Mouse (Mus musculus) liver, embryonic 16.5 days (tissue): ENCODE data around the gene Ets1. TPM values are rescaled to one million over a fixed set of nuclear protein-coding genes. Genes with fewer than 3 reads are reported as not detected.
A peak's percentile ranks its signal among the peaks of the same experiment; 100 is the strongest.

Experiments
- ATAC-seq: fragments of 200-750 bp; cut with Nextera tagmentation; 2 replicates; pipeline ENCODE4 v1.8.0; 2017; ENCODE audit warnings: low read depth, mild to moderate bottlenecking, moderate number of reproducible peaks, moderate library complexity
- H3K27ac ChIP-seq: fragments of 300-500 bp; sonication (generic); 2 replicates; pipeline ENCODE4 v1.5.1; 2014; ENCODE audit warnings: mild to moderate bottlenecking, low read length
- H3K27me3 ChIP-seq: fragments of 300-500 bp; sonication (generic); 2 replicates; pipeline ENCODE4 v1.6.1; 2014; ENCODE audit warnings: low read depth, low read length, mixed read lengths; ENCODE audit not compliant: control insufficient read depth, insufficient read depth
- H3K36me3 ChIP-seq: fragments of 300-500 bp; sonication (generic); 2 replicates; pipeline ENCODE4 v1.6.1; 2014; ENCODE audit warnings: mild to moderate bottlenecking; ENCODE audit not compliant: control insufficient read depth, insufficient read depth
- H3K4me1 ChIP-seq: fragments of 300-500 bp; sonication (generic); 2 replicates; pipeline ENCODE4 v1.6.1; 2014; ENCODE audit warnings: low read depth, low read length, mixed read lengths; ENCODE audit not compliant: control insufficient read depth
- H3K4me2 ChIP-seq: fragments of 300-500 bp; sonication (generic); 2 replicates; pipeline ENCODE4 v1.6.1; 2014; ENCODE audit warnings: low read depth, low read length, mixed read lengths
- H3K4me3 ChIP-seq: fragments of 300-500 bp; sonication (generic); 2 replicates; pipeline ENCODE4 v1.5.1; 2014; ENCODE audit warnings: low read depth, mild to moderate bottlenecking, low read length
- H3K9ac ChIP-seq: fragments of 300-500 bp; sonication (generic); 2 replicates; pipeline ENCODE4 v1.6.1; 2014; ENCODE audit warnings: low read depth, low read length
- H3K9me3 ChIP-seq: fragments of 300-500 bp; sonication (generic); replicated peaks from 2 replicates; pipeline ENCODE4 v1.6.1; 2016; ENCODE audit warnings: low read length; ENCODE audit not compliant: control insufficient read depth
- WGBS: fragments of 180-500 bp; shearing (Covaris S2); extraction: QIAGEN DNeasy Blood & Tissue Kit; methylation state at CpG from one replicate; pipeline ENCODE4 v1.1.7; 2014; ENCODE audit not compliant: insufficient replicate concordance; 5-methylcytosine and 5-hydroxymethylcytosine counted together
- polyA plus RNA-seq: library from polyadenylated mRNA; unstranded; fragments of >200 nt; fragmentation: Nextera tagmentation; extraction: Ambion mirVana; gene quantifications from 2 replicates; pipeline ENCODE4 v1.2.1, GENCODE M21; 2015

Gene Ets1
- polyA plus RNA-seq, 1 experiment from 2014 or later: 15.9 TPM

DNA sequence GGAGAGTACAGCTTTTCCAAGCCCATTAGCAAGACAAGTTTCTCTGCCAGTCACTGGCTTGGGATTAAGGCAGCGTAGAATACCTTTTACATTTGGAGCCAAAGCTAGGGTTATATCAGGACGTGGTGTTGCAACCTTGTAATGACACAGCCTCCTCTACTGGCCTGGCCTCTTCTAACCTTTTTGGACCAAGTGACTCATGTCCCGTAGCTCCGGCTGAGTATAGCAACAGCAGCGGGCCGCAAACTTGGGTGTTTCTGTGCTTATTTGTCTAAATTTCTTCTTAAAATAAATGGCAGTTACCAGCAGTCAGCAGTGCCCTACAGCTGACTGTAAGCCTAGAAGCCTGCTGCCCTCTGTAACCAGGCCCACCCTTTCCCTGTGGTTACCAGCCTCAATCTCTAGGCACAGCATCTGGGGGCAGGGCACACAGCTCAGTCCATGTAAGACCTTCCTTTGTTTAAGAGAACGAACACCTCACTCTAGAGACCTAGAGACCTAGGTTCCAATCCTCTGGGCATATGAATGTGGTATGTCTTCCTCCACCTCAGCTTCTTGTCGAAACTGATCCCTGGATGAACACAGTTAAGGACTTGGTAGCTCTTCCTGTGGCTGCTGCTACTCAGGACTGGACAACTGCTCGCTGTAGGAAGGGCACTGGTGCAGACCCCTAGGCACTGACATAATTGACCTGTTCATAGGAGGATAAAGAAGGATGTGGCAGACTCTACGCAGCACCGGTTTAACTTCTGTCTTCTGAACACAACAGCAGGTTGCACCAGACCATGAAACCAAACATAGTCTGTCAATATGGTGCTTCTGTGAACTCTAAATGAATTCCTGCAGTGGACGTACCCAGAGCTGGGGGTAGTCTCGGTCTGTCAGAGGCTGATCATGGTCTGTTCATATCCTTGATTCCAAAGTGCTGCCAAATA is 94.9 kb downstream of the Ets1 start:
- Histone ChIP-seq H3K27ac (no peak overlapping the region), H3K4me1 (peaks cover 8% of the 10 kb centered on the region), H3K9me3 (no peaks in the 10 kb centered on the region), H3K4me3 (no peak overlapping the region), H3K36me3 (no peaks in the 10 kb centered on the region), H3K27me3 (no peaks in the 10 kb centered on the region), H3K9ac (no peak overlapping the region), H3K4me2 (no peak overlapping the region)
- 59% methylated on average over 13 of the region's 13 CpGs for WGBS
- peak; percentile 60; the same call in 1 of the 2 replicates for ATAC-seq

DNA sequence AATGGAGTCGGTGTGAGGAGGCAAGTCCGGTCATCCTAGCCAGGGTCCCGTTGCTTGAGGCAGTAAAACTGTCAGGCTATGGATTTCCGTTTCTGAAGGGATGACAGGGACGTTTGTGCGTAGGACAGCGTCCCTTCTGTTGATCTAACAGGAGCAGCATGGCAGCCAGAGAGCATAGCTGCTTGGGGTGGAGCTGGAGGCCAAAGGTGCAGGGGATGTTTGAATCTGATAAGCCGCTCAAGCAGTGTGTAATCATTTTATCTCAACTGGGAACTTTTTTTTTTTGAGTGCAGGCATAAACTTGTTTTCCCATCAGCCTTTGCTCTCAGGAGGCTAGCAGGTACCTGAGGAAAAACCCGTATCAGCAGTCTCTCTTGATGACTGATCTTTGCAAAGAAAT is 95.8 kb downstream of the Ets1 start:
- 37% methylated on average over 9 of the region's 9 CpGs for WGBS
- Histone ChIP-seq H3K27ac (no peak overlapping the region), H3K9ac (no peak overlapping the region), H3K36me3 (no peaks in the 10 kb centered on the region), H3K4me3 (no peak overlapping the region), H3K4me1 (peaks cover 8% of the 10 kb centered on the region), H3K9me3 (no peaks in the 10 kb centered on the region), H3K4me2 (no peak overlapping the region), H3K27me3 (no peaks in the 10 kb centered on the region)
- 0 out of 2 replicates have a peak, but pooled peaks have one; percentile 37 for ATAC-seq

DNA sequence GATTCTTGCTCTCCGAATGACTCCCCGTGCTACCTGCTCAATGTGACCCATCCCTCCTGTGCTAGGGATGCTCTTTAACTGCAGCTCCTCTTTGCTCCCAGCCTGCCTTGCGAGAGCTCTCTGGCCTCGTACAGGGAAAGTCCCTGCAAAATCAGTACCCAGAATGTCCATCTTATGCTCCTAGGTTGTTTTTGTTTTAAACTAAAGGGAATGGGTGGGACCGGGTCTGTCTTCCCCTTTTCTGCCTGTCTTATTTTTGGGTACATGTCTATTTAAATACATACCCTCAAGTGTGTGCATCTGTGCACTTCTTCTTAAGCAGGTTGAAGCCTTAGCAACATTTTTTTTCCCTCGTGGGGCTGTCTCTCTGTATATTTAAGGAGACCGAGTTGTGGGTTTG is 99.0 kb downstream of the Ets1 start:
- no peaks in the 10 kb centered on the region for H3K36me3 ChIP-seq
- ATAC-seq: no peak
- no peak overlapping the region for H3K4me3 ChIP-seq
- no peaks in the 10 kb centered on the region for H3K27me3 ChIP-seq
- no peaks in the 10 kb centered on the region for H3K9me3 ChIP-seq
- 64% methylated on average over 7 of the region's 7 CpGs for WGBS
- peaks cover 8% of the 10 kb centered on the region for H3K4me1 ChIP-seq
- no peak overlapping the region for H3K9ac ChIP-seq
- no peak overlapping the region for H3K27ac ChIP-seq
- H3K4me2 ChIP-seq: no peak overlapping the region

DNA sequence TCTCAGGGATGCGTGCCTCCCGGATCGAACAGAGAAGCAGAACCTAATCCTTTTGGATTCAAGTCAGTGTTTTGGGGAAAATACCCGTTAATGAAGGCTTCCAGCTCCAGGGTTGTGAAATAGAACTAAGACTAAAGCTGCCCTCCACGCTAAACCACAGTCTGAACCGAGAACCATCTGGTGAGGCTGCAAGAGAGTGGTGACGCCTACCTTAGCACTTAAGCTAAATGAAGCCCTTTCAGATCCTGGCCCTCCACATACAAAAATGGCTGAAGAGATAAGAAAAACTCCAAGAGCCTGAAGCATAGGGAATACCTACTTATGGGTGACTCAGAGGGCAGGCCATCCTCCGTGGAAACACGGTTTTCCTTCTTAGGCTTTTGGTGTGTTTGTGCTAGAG is 100.0 kb downstream of the Ets1 start:
- Histone ChIP-seq H3K4me3 (no peak overlapping the region), H3K9ac (no peak overlapping the region), H3K4me2 (no peak overlapping the region), H3K27ac (no peak overlapping the region), H3K9me3 (no peaks in the 10 kb centered on the region), H3K36me3 (no peaks in the 10 kb centered on the region), H3K4me1 (peaks cover 8% of the 10 kb centered on the region), H3K27me3 (no peaks in the 10 kb centered on the region)
- no peak for ATAC-seq
- 65% methylated on average over 9 of the region's 9 CpGs for WGBS

DNA sequence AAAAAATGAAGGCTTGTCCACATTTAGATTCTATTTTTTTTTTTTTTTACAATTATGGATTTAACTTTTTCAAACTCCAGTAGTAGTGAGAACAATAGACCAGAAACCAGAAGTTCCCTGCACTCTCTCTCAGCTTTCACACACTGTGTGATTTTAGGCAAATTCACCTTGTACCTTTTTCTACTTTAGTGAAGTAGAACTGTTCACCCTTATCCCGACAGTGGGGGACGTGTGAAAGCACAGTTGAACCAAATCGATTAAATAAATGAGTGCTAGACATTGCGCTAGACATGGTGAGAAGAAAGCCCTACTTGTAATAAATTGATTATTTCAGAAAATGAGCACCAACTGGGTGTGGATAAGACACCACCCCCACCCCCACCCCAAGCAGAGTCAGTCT is 104.0 kb downstream of the Ets1 start:
- ATAC-seq: no peak
- H3K4me2 ChIP-seq: no peak overlapping the region
- H3K4me1 ChIP-seq: no peaks in the 10 kb centered on the region
- no peaks in the 10 kb centered on the region for H3K9me3 ChIP-seq
- no peak overlapping the region for H3K4me3 ChIP-seq
- 81% methylated on average over 4 of the region's 4 CpGs for WGBS
- no peaks in the 10 kb centered on the region for H3K27me3 ChIP-seq
- H3K9ac ChIP-seq: no peak overlapping the region
- no peak overlapping the region for H3K27ac ChIP-seq
- H3K36me3 ChIP-seq: no peaks in the 10 kb centered on the region

DNA sequence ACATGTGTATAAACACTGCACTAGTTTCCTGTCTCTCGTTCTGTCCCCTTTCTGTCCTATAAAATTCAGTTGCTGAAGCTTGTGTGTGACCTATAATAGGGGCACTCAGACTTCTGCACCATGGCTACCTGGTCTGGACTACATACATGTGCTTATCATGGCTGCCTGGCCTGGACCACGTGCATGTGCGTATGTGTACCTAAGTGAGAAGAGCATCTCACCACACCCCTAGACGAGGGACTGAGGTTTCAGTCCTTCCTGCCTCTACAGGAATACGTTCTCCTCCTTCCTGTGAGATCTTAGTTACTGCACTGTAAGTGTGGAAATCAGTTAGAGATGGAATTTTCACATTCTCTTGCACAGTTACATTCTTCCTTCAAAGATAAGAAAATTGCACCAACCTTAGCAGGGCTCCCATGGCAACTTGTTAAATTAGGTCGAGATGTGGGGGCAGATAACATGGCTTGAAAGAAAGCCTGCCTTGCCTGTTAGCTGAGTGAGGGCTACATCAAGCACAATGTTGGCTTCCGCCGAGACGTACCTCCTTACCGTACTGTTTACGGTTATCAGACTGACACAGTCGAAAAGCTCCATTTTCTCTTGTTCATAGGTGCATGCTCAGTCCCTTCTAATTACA is 104.8 kb downstream of the Ets1 start:
- Histone ChIP-seq H3K27ac (no peak overlapping the region), H3K4me3 (no peak overlapping the region), H3K27me3 (no peaks in the 10 kb centered on the region), H3K9me3 (no peaks in the 10 kb centered on the region), H3K9ac (no peak overlapping the region), H3K4me2 (no peak overlapping the region), H3K4me1 (no peaks in the 10 kb centered on the region), H3K36me3 (no peaks in the 10 kb centered on the region)
- 58% methylated on average over 12 of the region's 12 CpGs for WGBS
- no peak for ATAC-seq

DNA sequence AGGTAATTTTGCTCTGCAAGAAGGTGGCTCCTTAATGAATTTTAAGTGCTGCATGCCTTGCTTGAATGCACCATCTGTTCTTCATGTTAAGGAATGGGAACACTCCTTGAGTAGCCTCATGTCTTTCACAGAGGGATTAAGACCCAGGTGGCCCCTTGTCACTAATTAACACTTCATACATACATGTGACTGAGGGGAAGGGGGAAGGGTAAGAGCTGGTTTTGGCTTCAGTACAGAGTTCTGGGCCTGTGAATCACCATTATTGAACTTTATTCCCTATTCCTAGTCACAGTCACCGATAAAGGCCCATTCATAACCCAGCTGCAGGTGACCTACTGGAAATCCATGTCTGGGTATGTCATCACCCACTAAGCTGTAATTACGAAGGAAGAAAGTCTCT is 105.7 kb downstream of the Ets1 start:
- Histone ChIP-seq H3K27me3 (no peaks in the 10 kb centered on the region), H3K36me3 (no peaks in the 10 kb centered on the region), H3K27ac (no peak overlapping the region), H3K4me3 (no peak overlapping the region), H3K4me2 (no peak overlapping the region), H3K9me3 (no peaks in the 10 kb centered on the region), H3K9ac (no peak overlapping the region), H3K4me1 (no peaks in the 10 kb centered on the region)
- no peak for ATAC-seq
- 71% methylated on average over 2 of the region's 2 CpGs for WGBS

DNA sequence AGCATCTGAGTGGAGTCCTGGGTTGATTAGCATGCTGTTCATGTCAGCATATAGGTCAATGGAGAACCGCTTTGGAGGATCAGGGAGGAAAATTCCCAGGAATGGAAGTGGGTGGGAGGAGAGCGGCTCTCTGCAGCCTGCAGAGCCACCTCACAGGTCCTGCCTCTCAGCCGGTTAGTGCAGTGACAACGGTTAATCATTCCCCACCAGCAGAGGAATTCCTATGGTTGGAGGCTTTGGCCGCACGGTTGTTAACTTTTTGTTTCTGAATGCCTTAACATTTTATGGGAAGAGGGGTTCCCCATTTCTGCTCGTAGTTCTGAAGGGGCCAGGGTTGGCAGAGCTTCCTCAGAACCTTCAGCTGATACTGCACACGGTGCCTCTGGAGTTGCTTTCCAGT is 107.1 kb downstream of the Ets1 start:
- ATAC-seq: no peak
- Histone ChIP-seq H3K4me1 (no peaks in the 10 kb centered on the region), H3K9me3 (no peaks in the 10 kb centered on the region), H3K4me3 (no peak overlapping the region), H3K27me3 (no peaks in the 10 kb centered on the region), H3K9ac (no peak overlapping the region), H3K4me2 (no peak overlapping the region), H3K36me3 (no peaks in the 10 kb centered on the region), H3K27ac (no peak overlapping the region)
- 61% methylated on average over 8 of the region's 8 CpGs for WGBS

DNA sequence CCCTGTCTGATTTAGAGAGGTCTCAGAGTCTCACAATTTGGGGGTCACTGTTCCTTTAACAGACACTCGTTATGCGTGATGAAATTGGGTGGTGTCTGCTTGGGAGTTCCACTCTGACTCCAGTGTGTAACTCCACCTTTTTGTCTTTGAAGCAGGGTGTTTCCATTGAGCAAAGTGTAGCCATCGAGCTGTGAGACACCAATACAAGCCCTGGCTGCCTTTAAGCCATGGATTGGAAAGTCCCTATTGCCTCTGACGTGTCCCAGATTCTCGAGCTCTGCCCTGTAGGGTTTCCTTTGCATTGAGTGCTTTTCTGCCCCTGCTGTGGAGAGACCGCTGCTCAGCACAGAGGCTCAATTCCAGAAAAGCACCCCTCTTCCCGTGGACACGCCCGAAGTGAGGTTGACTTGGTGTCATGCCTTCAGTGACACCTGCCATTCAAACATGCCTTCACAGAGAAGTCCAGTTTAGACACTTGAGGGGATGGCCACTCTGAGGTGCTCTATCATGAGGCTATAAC is 107.7 kb downstream of the Ets1 start:
- H3K4me2 ChIP-seq: no peak overlapping the region
- no peaks in the 10 kb centered on the region for H3K36me3 ChIP-seq
- H3K27ac ChIP-seq: no peak overlapping the region
- no peak for ATAC-seq
- no peak overlapping the region for H3K9ac ChIP-seq
- H3K27me3 ChIP-seq: no peaks in the 10 kb centered on the region
- WGBS: 61% methylated on average over 9 of the region's 9 CpGs
- no peaks in the 10 kb centered on the region for H3K4me1 ChIP-seq
- H3K9me3 ChIP-seq: no peaks in the 10 kb centered on the region
- no peak overlapping the region for H3K4me3 ChIP-seq
